In the genomic region with DNA sequence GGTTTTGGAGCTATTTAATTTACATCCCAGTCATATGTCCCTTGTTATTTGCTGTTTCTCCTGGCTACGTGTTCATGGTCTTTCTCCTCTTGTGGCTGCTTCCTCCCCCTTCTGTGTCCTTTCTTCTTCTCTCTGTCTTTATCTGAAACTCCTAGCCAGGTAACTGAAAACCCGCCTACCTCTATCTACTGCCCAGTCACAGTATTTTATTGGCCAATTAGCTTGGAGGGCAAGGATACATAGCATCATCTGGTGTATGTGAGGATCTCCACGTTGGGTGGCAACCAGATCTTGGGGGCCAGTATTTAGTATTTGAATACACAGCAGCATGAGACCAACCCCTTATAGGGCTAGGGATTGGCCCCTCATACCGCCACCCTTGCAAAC, we compare ENCODE assay signal across 21 mouse cellular contexts. TPM values are rescaled to one million over a fixed set of nuclear protein-coding genes. Genes with fewer than 3 reads are reported as not detected.
"Had no signal": no experiment of that assay in that cellular context is flagged by ENCODE, and none has a peak within 500 bp of the region (broad histone marks: within the 10 kb centered on the region; RNA-seq: fewer than 3 reads in every experiment).

No protein-coding gene starts in this region.

- ATAC-seq: liver, postnatal 0 days; lung, postnatal 0 days; midbrain, embryonic 15.5 days had no signal

- H3K36me3 ChIP-seq: kidney, embryonic 15.5 days; limb, embryonic 12.5 days; limb, embryonic 15.5 days; midbrain, embryonic 12.5 days; midbrain, embryonic 15.5 days; neural tube, embryonic 12.5 days; neural tube, embryonic 15.5 days had no signal

- H3K9me3 ChIP-seq: kidney, embryonic 15.5 days; limb, embryonic 12.5 days; limb, embryonic 15.5 days; midbrain, embryonic 12.5 days; midbrain, embryonic 15.5 days; neural tube, embryonic 12.5 days; neural tube, embryonic 15.5 days had no signal

- H3K27me3 ChIP-seq: kidney, embryonic 15.5 days; limb, embryonic 12.5 days; limb, embryonic 15.5 days; midbrain, embryonic 12.5 days; midbrain, embryonic 15.5 days; neural tube, embryonic 12.5 days; neural tube, embryonic 15.5 days had no signal

- DNase-seq: kidney, postnatal 10 days; layer of hippocampus, postnatal 36 days; left cerebral cortex, postnatal 4 days; liver, postnatal 0 days; lung, embryonic 14.5 days; right cerebral cortex, adult 18-20 months; right cerebral cortex, postnatal 14 days; right cerebral cortex, postnatal 4 days; thymus, postnatal 36 days had no signal

- H3K4me3 ChIP-seq: kidney, embryonic 15.5 days; limb, embryonic 12.5 days; limb, embryonic 15.5 days; midbrain, embryonic 12.5 days; midbrain, embryonic 15.5 days; neural tube, embryonic 12.5 days; neural tube, embryonic 15.5 days had no signal

- H3K27ac ChIP-seq: kidney, embryonic 15.5 days; limb, embryonic 12.5 days; limb, embryonic 15.5 days; liver, embryonic 14.5 days; midbrain, embryonic 12.5 days; midbrain, embryonic 15.5 days; neural tube, embryonic 12.5 days; neural tube, embryonic 15.5 days had no signal

- H3K4me1 ChIP-seq: limb, embryonic 12.5 days; limb, embryonic 15.5 days; midbrain, embryonic 12.5 days; midbrain, embryonic 15.5 days; neural tube, embryonic 12.5 days; neural tube, embryonic 15.5 days had no signal

- H3K4me2 ChIP-seq: kidney, embryonic 15.5 days; limb, embryonic 12.5 days; limb, embryonic 15.5 days; liver, embryonic 11.5 days; lung, embryonic 14.5 days; midbrain, embryonic 12.5 days; midbrain, embryonic 15.5 days; neural tube, embryonic 12.5 days; neural tube, embryonic 15.5 days had no signal

- H3K9ac ChIP-seq: kidney, embryonic 15.5 days; limb, embryonic 12.5 days; limb, embryonic 15.5 days; liver, embryonic 14.5 days; liver, postnatal 0 days; lung, embryonic 14.5 days; midbrain, embryonic 12.5 days; midbrain, embryonic 15.5 days; neural tube, embryonic 12.5 days; neural tube, embryonic 15.5 days had no signal

RNA-seq across cellular contexts. Expression of a gene that starts 1.0 kb away (rescaled TPM):
- polyA plus RNA-seq: testis, adult 2 months had no signal

RNA-seq across cellular contexts. Expression of a gene that starts 49.0 kb away (rescaled TPM):
- polyA plus RNA-seq: limb, embryonic 12.5 days; limb, embryonic 15.5 days; liver, embryonic 11.5 days; midbrain, embryonic 12.5 days; midbrain, embryonic 15.5 days; neural tube, embryonic 12.5 days; neural tube, embryonic 15.5 days; urinary bladder, adult 2 months had no signal
